Mouse (Mus musculus) urinary bladder, postnatal 0 days (tissue): ENCODE data around the gene Rhox4g. TPM values are rescaled to one million over a fixed set of nuclear protein-coding genes. Genes with fewer than 3 reads are reported as not detected.

Experiments
- polyA plus RNA-seq: library from polyadenylated mRNA; unstranded; fragments of >200 nt; fragmentation: Nextera tagmentation; extraction: Ambion mirVana; gene quantifications from 2 replicates; pipeline ENCODE4 v1.2.1, GENCODE M21; 2015

Gene Rhox4g
- polyA plus RNA-seq: not detected in 2 replicates

GRCm38 (mm10) chrX:37651227-37651626 lies at the start of gene Rhox4g:
Gene Rhox4g, minus strand, starts transcription at chrX:37651327.

DNA sequence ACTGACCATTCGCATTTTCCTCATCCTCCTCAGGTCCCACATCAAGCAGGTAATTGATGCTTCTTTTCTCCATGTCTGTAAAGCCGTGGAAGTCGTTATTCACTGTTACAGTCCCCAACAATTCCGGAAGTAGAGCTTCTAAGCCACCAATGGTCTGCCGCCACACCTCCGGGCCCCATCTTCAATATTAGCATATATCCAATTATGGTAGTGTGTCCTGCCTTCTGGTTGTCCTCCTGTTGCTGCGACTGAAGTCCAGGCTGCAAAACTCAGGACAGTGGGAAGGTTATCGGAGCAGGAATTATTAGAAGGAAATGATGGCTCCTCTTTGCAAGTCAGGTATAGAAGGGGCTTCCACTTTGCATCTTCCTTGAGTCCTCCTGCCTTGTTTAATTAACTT lies 22.1 kb upstream of the Rhox4g start, which contains the start of gene Rhox2h:
TSS of gene Rhox2h (minus strand) at position 101 of the 400 bp plus-strand sequence.

GRCm38 (mm10) chrX:37668664-37669063 lies 17.5 kb upstream of the Rhox4g start, which contains the start of gene Rhox3h:
Gene Rhox3h, minus strand, starts transcription at chrX:37668764.

GRCm38 (mm10) chrX:37643370-37643769 lies 7.8 kb downstream of the Rhox4g start, which contains the start of gene Rhox2g:
Gene Rhox2g, minus strand, starts transcription at chrX:37643470.

GRCm38 (mm10) chrX:37628512-37628911 lies 22.6 kb downstream of the Rhox4g start, which contains the start of gene Rhox3g:
Gene Rhox3g, minus strand, starts transcription at chrX:37628612.

GRCm38 (mm10) chrX:37607604-37608003 lies 43.5 kb downstream of the Rhox4g start, which contains the start of gene Rhox4f:
Gene Rhox4f, minus strand, starts transcription at chrX:37607704.

Other genes starting within 250 kb of the Rhox4g start
- not detected in 2 replicates for gene Rhox2b, start 239.3 kb downstream of the Rhox4g start, polyA plus RNA-seq
- not detected in 2 replicates for gene Rhox4b, start 218.8 kb downstream of the Rhox4g start, polyA plus RNA-seq
- gene Rhox2c, start 197.6 kb downstream of the Rhox4g start, polyA plus RNA-seq: not detected in 2 replicates
- gene Rhox3c, start 192.7 kb downstream of the Rhox4g start, polyA plus RNA-seq: not detected in 2 replicates
- not detected in 2 replicates for gene Rhox4c, start 171.0 kb downstream of the Rhox4g start, polyA plus RNA-seq
- not detected in 2 replicates for gene Rhox2d, start 157.9 kb downstream of the Rhox4g start, polyA plus RNA-seq
- gene Rhox4d, start 137.0 kb downstream of the Rhox4g start, polyA plus RNA-seq: not detected in 2 replicates
- gene Rhox2e, start 120.9 kb downstream of the Rhox4g start, polyA plus RNA-seq: not detected in 2 replicates
- not detected in 2 replicates for gene Rhox3e, start 109.3 kb downstream of the Rhox4g start, polyA plus RNA-seq
- not detected in 2 replicates for gene Rhox4e, start 93.9 kb downstream of the Rhox4g start, polyA plus RNA-seq
- not detected in 2 replicates for gene Rhox2f, start 79.9 kb downstream of the Rhox4g start, polyA plus RNA-seq
- not detected in 2 replicates for gene Rhox3f, start 70.3 kb downstream of the Rhox4g start, polyA plus RNA-seq
- gene Rhox4f, start 43.6 kb downstream of the Rhox4g start, polyA plus RNA-seq: not detected in 2 replicates
- gene Rhox3g, start 22.7 kb downstream of the Rhox4g start, polyA plus RNA-seq: not detected in 2 replicates
- gene Rhox2g, start 7.9 kb downstream of the Rhox4g start, polyA plus RNA-seq: not detected in 2 replicates
- not detected in 2 replicates for gene Rhox3h, start 17.4 kb upstream of the Rhox4g start, polyA plus RNA-seq
- gene Rhox2h, start 21.9 kb upstream of the Rhox4g start, polyA plus RNA-seq: not detected in 2 replicates
- 54.8 and 61.1 TPM in 2 replicates for gene Rhox5, start 153.5 kb upstream of the Rhox4g start, polyA plus RNA-seq
- 0.12 TPM in 1 of 2 replicates, not detected in the other for gene Rhox6, start 175.6 kb upstream of the Rhox4g start, polyA plus RNA-seq
- 1.4 and 1.9 TPM in 2 replicates for gene Rhox7a, start 180.4 kb upstream of the Rhox4g start, polyA plus RNA-seq
- 0.96 and 1.3 TPM in 2 replicates for gene Rhox8, start 227.6 kb upstream of the Rhox4g start, polyA plus RNA-seq
- 0.17 and 0.41 TPM in 2 replicates for gene Rhox7b, start 245.9 kb upstream of the Rhox4g start, polyA plus RNA-seq